Mouse (Mus musculus): Measurements from ENCODE around the gene Hacl1. TPM values are rescaled to one million over a fixed set of nuclear protein-coding genes. Genes with fewer than 3 reads are reported as not detected.
"Not testable (repeated sequence)": the region's sequence is repeated elsewhere in the genome, so short reads cannot be mapped to it uniquely, and the experiment has no call there.

The Hacl1 gene
- polyA plus RNA-seq, 1 experiment, result 0.50 TPM

GRCm38 (mm10) chr14:31620591-31621223 is 20.4 kb downstream of the Hacl1 start:
- H3K9me3 ChIP-seq (ENCODE audit: control insufficient read depth, low read length), result no peaks in the 10 kb centered on the region
- TF ChIP-seq GATA1 (IDR thresholded peaks at IDR 0.05; ENCODE audit: low read length), result no peak
- TF ChIP-seq TAL1 (IDR thresholded peaks at IDR 0.05; ENCODE audit: low read length), result no peak
- no peaks in the 10 kb centered on the region for H3K4me1 ChIP-seq (ENCODE audit: control insufficient read depth)
- peaks cover 12% of the 10 kb centered on the region for H3K36me3 ChIP-seq (ENCODE audit: control insufficient read depth)
- no peak overlapping the region for H3K4me3 ChIP-seq (replicated peaks)
- no peaks in the 10 kb centered on the region for H3K27me3 ChIP-seq (ENCODE audit: control insufficient read depth)

DNA sequence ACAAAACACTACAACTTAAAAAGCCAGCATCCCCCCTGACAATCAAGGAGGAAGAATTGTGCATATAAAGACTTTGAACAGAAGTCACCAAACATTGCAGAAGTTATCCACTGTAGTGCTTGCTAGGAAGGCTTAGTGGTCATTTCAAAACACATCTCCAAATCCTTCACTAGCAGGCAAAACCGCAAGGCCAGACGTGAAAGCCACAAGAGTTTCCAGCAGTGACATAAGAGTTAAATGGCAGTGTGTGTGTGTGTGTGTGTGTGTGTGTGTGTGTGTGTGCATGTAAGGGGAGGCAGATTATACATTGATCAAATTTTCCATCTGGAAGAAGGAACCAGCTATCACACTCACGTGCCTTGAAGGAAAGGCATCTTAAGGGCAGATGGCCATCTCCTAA is 23.1 kb downstream of the Hacl1 start:
- H3K27me3 ChIP-seq (ENCODE audit: control insufficient read depth), result no peaks in the 10 kb centered on the region
- peaks cover 18% of the 10 kb centered on the region for H3K36me3 ChIP-seq (ENCODE audit: control insufficient read depth)
- no peak overlapping the region for H3K4me3 ChIP-seq (replicated peaks)
- TF ChIP-seq GATA1 (IDR thresholded peaks at IDR 0.05; ENCODE audit: low read length) (no peak), TAL1 (IDR thresholded peaks at IDR 0.05; ENCODE audit: low read length) (no peak)
- no peaks in the 10 kb centered on the region for H3K4me1 ChIP-seq (ENCODE audit: control insufficient read depth)
- H3K9me3 ChIP-seq (ENCODE audit: control insufficient read depth, low read length), result no peaks in the 10 kb centered on the region

DNA sequence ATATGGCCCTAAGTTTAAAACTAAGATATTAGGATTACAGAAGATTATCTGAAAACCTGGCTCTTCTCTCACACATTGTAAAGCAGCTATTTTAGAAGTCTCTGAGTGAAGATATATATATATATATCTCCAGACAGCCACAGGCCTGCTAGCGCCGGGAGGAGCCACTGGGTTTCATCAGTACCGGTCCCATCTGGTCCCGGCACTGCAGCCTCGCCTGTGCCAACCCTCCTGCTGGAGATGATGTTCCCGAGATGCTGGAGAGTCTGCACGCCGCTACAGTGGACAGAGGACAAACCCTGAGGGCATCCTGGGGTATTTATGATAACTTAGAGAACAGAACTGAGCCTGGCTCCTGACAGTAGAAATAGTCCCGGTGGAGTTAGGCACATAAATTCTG is 23.9 kb downstream of the Hacl1 start:
- TF ChIP-seq GATA1 (IDR thresholded peaks at IDR 0.05; ENCODE audit: low read length), result no peak
- no peak for TF ChIP-seq TAL1 (IDR thresholded peaks at IDR 0.05; ENCODE audit: low read length)
- H3K4me1 ChIP-seq (ENCODE audit: control insufficient read depth), result peaks cover 3% of the 10 kb centered on the region; the same call in 1 of the 2 replicates
- peaks cover 25% of the 10 kb centered on the region for H3K36me3 ChIP-seq (ENCODE audit: control insufficient read depth)
- H3K9me3 ChIP-seq (ENCODE audit: control insufficient read depth, low read length), result no peaks in the 10 kb centered on the region
- H3K4me3 ChIP-seq (replicated peaks), result no peak overlapping the region
- no peaks in the 10 kb centered on the region for H3K27me3 ChIP-seq (ENCODE audit: control insufficient read depth)

GRCm38 (mm10) chr14:31613671-31614070 is 27.4 kb downstream of the Hacl1 start:
- TF ChIP-seq GATA1 (IDR thresholded peaks at IDR 0.05; ENCODE audit: low read length), result no peak
- no peak for TF ChIP-seq TAL1 (IDR thresholded peaks at IDR 0.05; ENCODE audit: low read length)

DNA sequence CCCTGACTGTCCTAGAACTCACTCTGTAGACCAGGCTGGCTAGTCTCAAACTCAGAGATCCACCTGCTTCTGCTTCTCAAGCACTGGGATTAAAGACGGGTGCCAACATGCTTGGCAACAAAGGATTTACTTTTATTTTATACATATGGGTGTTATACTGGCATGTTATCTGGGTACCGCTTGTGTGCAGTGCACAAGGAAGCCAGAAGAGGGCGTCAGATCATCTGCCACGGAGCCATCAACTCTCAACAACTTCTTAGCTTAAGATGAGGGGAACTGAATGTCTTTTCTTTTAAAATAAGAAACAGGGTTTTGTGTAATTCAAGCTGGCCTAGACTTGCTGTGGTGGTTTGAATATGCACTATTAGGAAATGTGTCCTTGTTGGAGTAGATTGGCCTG is 29.1 kb downstream of the Hacl1 start:
- H3K27me3 ChIP-seq (ENCODE audit: control insufficient read depth), result no peaks in the 10 kb centered on the region
- H3K9me3 ChIP-seq (ENCODE audit: control insufficient read depth, low read length), result no peaks in the 10 kb centered on the region
- TF ChIP-seq TAL1 (IDR thresholded peaks at IDR 0.05; ENCODE audit: low read length) (no peak), GATA1 (IDR thresholded peaks at IDR 0.05; ENCODE audit: low read length) (no peak)
- H3K4me3 ChIP-seq (replicated peaks), result no peak overlapping the region
- H3K36me3 ChIP-seq (ENCODE audit: control insufficient read depth), result peaks cover 18% of the 10 kb centered on the region
- H3K4me1 ChIP-seq (ENCODE audit: control insufficient read depth), result peaks cover 3% of the 10 kb centered on the region; the same call in 1 of the 2 replicates

More at GRCm38 (mm10) chr14:31613671-31614070, 27.4 kb downstream of the Hacl1 start:
- Histone ChIP-seq H3K27me3 (ENCODE audit: control insufficient read depth) (no peaks in the 10 kb centered on the region), H3K4me1 (ENCODE audit: control insufficient read depth) (peaks cover 3% of the 10 kb centered on the region; the same call in 1 of the 2 replicates), H3K9me3 (ENCODE audit: control insufficient read depth, low read length) (no peaks in the 10 kb centered on the region), H3K4me3 (replicated peaks) (no peak overlapping the region), H3K36me3 (ENCODE audit: control insufficient read depth) (peaks cover 23% of the 10 kb centered on the region)

DNA sequence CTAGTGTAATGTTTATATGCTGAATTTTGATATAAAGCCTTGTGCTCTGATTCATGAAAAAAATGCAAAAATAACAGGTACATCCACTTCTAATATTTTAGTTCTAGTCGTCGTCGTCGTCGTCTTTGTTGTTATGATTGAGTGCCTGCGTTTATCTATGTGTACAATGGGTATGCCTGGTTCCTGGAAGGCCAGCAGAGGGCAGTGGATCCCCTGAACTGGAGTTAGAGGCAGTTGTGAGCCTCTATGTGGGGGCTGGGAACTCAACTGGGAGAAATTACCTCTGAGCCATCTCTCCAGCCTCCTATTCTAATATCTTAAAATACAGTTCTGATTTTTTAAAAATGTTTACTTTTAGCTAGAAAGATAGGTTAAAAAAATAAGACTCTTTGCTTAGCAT is 35.6 kb downstream of the Hacl1 start:
- peaks cover 3% of the 10 kb centered on the region; the same call in 1 of the 2 replicates for H3K9me3 ChIP-seq (ENCODE audit: control insufficient read depth, low read length)
- peaks cover 33% of the 10 kb centered on the region for H3K4me1 ChIP-seq (ENCODE audit: control insufficient read depth)
- H3K27me3 ChIP-seq (ENCODE audit: control insufficient read depth), result no peaks in the 10 kb centered on the region
- H3K4me3 ChIP-seq (replicated peaks), result no peak overlapping the region
- TF ChIP-seq TAL1 (IDR thresholded peaks at IDR 0.05; ENCODE audit: low read length) (no peak), GATA1 (IDR thresholded peaks at IDR 0.05; ENCODE audit: low read length) (no peak)
- H3K36me3 ChIP-seq (ENCODE audit: control insufficient read depth), result peaks cover 9% of the 10 kb centered on the region

GRCm38 (mm10) chr14:31604916-31605315 is 36.2 kb downstream of the Hacl1 start:
- peaks cover 9% of the 10 kb centered on the region for H3K36me3 ChIP-seq (ENCODE audit: control insufficient read depth)
- no peak overlapping the region for H3K4me3 ChIP-seq (replicated peaks)
- H3K4me1 ChIP-seq (ENCODE audit: control insufficient read depth), result peaks cover 35% of the 10 kb centered on the region
- H3K27me3 ChIP-seq (ENCODE audit: control insufficient read depth), result no peaks in the 10 kb centered on the region
- no peak for TF ChIP-seq GATA1 (IDR thresholded peaks at IDR 0.05; ENCODE audit: low read length)
- TF ChIP-seq TAL1 (IDR thresholded peaks at IDR 0.05; ENCODE audit: low read length), result no peak
- peaks cover 3% of the 10 kb centered on the region; the same call in 1 of the 2 replicates for H3K9me3 ChIP-seq (ENCODE audit: control insufficient read depth, low read length)

DNA sequence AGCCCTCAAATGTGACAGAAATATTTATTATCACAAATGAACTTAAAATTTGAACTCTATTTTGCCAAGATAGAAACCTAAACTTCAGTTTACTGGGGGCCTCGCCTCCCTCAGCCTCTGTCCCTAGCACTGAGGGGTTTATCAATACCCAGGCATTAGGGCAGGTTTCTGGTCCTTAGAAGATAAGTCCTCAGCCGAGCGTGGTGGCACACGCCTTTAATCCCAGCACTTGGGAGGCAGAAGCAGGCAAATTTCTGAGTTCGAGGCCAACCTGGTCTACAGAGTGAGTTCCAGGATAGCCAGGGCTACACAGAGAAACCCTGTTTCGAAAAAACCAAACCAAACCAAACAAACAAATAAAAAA is 38.5 kb downstream of the Hacl1 start:
- peaks cover 35% of the 10 kb centered on the region for H3K4me1 ChIP-seq (ENCODE audit: control insufficient read depth)
- H3K36me3 ChIP-seq (ENCODE audit: control insufficient read depth); H3K9me3 ChIP-seq (ENCODE audit: control insufficient read depth, low read length); H3K27me3 ChIP-seq (ENCODE audit: control insufficient read depth); H3K4me3 ChIP-seq (replicated peaks): not testable (repeated sequence)
- TF ChIP-seq TAL1 (IDR thresholded peaks at IDR 0.05; ENCODE audit: low read length) (peak; percentile 72), GATA1 (IDR thresholded peaks at IDR 0.05; ENCODE audit: low read length) (peak; percentile 58)

DNA sequence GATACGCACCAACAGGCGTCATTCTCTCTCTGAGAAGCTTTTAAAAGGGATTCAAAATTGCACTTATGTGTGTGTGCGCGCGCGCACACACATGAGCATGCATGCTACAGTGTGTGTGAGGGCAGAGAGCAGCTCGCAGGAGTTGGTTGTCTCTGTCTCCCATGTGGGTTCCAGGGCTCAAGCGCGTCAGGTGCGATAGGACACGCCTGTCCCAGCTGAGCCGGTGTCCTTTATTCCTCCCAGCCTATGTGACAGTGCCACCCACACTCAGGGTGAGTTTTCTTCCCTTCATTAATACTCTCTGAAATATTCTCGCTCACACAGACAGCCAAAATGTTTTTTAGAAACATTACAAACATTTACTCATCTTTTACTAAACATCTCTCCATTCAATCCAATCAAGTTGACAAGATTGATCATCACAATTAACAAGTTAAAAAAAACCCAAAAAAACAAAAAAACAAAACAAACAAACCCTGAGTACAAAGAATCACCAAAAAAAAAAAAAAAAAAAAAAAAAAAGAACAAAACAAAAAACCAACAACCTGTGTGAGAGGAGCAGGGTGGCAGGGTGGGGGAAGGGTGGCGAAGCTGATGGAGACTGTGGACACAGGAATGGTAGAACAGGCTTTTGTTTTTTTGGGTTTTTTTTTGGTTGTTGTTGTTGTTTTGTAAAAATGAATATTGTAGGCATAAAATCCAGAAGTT is 39.0 kb downstream of the Hacl1 start:
- TF ChIP-seq GATA1 (IDR thresholded peaks at IDR 0.05; ENCODE audit: low read length), result no peak
- TF ChIP-seq TAL1 (IDR thresholded peaks at IDR 0.05; ENCODE audit: low read length), result no peak
- Histone ChIP-seq H3K36me3 (ENCODE audit: control insufficient read depth) (peaks cover 7% of the 10 kb centered on the region), H3K4me3 (replicated peaks) (no peak overlapping the region), H3K4me1 (ENCODE audit: control insufficient read depth) (peaks cover 35% of the 10 kb centered on the region), H3K27me3 (ENCODE audit: control insufficient read depth) (no peaks in the 10 kb centered on the region), H3K9me3 (ENCODE audit: control insufficient read depth, low read length) (peaks cover 3% of the 10 kb centered on the region; the same call in 1 of the 2 replicates)
